Mouse (Mus musculus) liver, embryonic 13.5 days (tissue): ENCODE measurements around the gene Vmn2r8. TPM values are rescaled to one million over a fixed set of nuclear protein-coding genes. Genes with fewer than 3 reads are reported as not detected.
A peak's percentile ranks its signal among the peaks of the same experiment; 100 is the strongest.
"Not testable (repeated sequence)": the region's sequence is repeated elsewhere in the genome, so short reads cannot be mapped to it uniquely, and the experiment has no call there.

Experiments
- ATAC-seq: fragments of 200-750 bp; cut with Nextera tagmentation; 2 replicates; pipeline ENCODE4 v1.8.0; 2017; ENCODE audit warnings: low read depth, mild to moderate bottlenecking, moderate number of reproducible peaks, moderate library complexity
- DNase-seq: peaks from one replicate; pipeline ENCODE4 v3.0.0; 2022
- H3K27ac ChIP-seq: fragments of 300-500 bp; sonication (generic); 2 replicates; pipeline ENCODE4 v1.5.1; 2015; ENCODE audit warnings: moderate library complexity, mild to moderate bottlenecking, inconsistent platforms
- H3K27me3 ChIP-seq: fragments of 300-500 bp; sonication (generic); 2 replicates; pipeline ENCODE4 v1.6.1; 2015; ENCODE audit warnings: mild to moderate bottlenecking, inconsistent platforms
- H3K36me3 ChIP-seq: fragments of 300-500 bp; sonication (generic); 2 replicates; pipeline ENCODE4 v1.6.1; 2015; ENCODE audit warnings: mild to moderate bottlenecking, inconsistent platforms
- H3K4me1 ChIP-seq: fragments of 300-500 bp; sonication (generic); replicated peaks from 2 replicates; pipeline ENCODE4 v1.6.1; 2015; ENCODE audit warnings: inconsistent platforms
- H3K4me2 ChIP-seq: fragments of 300-500 bp; sonication (generic); 2 replicates; pipeline ENCODE4 v1.6.1; 2015; ENCODE audit warnings: inconsistent platforms, mild to moderate bottlenecking, moderate library complexity
- H3K4me3 ChIP-seq: fragments of 300-500 bp; sonication (generic); replicated peaks from 2 replicates; pipeline ENCODE4 v1.5.1; 2015; ENCODE audit warnings: mild to moderate bottlenecking, inconsistent platforms
- H3K9ac ChIP-seq: fragments of 300-500 bp; sonication (generic); 2 replicates; pipeline ENCODE4 v1.6.1; 2015; ENCODE audit warnings: mild to moderate bottlenecking, inconsistent platforms
- H3K9me3 ChIP-seq: fragments of 300-500 bp; sonication (generic); replicated peaks from 2 replicates; pipeline ENCODE4 v1.6.1; 2016; ENCODE audit warnings: inconsistent platforms
- WGBS: fragments of 180-500 bp; shearing (Covaris S2); methylation state at CpG from one replicate; pipeline ENCODE4 v1.1.7; 2015; ENCODE audit not compliant: insufficient replicate concordance; 5-methylcytosine and 5-hydroxymethylcytosine counted together
- polyA plus RNA-seq: library from polyadenylated mRNA; unstranded; fragments of >200 nt; fragmentation: Nextera tagmentation; extraction: Ambion mirVana; gene quantifications from 2 replicates; pipeline ENCODE4 v1.2.1, GENCODE M21; 2015

Gene Vmn2r8
- not detected in 2 replicates for polyA plus RNA-seq

DNA sequence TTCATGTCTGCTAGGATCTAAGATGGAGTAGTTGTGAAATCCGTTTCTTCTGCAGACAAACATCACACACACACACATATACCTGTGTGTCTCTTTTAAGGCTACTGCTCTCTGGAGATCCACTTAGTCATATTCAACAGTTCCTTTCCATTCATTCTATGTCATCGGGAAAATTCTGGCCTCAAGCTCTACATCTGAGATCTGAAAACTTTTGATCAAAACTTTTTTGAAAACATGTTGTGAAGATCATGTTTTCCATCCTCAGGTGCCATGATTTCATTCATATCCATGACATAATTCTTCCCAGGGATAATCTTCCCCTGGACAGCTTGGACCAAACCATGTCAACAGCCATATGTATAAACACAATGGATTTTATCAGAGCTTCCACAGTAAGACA lies at the start of gene Vmn2r8:
Vmn2r8 (minus strand) TSS at position 101 of the 400 bp plus-strand sequence.
- not testable (repeated sequence) for H3K27me3 ChIP-seq, H3K9ac ChIP-seq, H3K9me3 ChIP-seq, DNase-seq, H3K27ac ChIP-seq, H3K4me2 ChIP-seq, H3K4me3 ChIP-seq, ATAC-seq, H3K36me3 ChIP-seq, H3K4me1 ChIP-seq
- WGBS = 46% methylated on average over 2 of the region's 2 CpGs

DNA sequence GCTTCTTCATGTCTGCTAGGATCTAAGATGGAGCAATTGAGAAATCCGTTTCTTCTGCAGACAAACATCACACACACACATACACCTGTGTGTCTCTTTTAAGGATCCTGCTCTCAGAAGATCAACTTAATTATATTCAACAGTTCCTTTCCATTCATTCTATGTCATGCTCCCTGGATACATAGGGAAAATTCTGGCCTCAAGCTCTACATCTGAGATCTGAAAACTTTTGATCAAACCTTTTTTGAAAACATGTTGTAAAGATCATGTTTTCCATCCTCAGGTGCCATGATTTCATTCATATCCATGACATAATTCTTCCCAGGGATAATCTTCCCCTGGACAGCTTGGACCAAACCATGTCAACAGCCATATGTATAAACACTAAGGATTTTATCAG lies 43.9 kb upstream of the Vmn2r8 start, which contains the start of gene Vmn2r9:
Vmn2r9 (minus strand) TSS at position 101 of the 400 bp plus-strand sequence.
- H3K9me3 ChIP-seq, ATAC-seq, H3K9ac ChIP-seq, H3K4me1 ChIP-seq, H3K4me3 ChIP-seq, H3K27ac ChIP-seq, H3K4me2 ChIP-seq, H3K27me3 ChIP-seq, H3K36me3 ChIP-seq, DNase-seq: not testable (repeated sequence)
- WGBS = 50% methylated on average over 1 of the region's 1 CpGs

DNA sequence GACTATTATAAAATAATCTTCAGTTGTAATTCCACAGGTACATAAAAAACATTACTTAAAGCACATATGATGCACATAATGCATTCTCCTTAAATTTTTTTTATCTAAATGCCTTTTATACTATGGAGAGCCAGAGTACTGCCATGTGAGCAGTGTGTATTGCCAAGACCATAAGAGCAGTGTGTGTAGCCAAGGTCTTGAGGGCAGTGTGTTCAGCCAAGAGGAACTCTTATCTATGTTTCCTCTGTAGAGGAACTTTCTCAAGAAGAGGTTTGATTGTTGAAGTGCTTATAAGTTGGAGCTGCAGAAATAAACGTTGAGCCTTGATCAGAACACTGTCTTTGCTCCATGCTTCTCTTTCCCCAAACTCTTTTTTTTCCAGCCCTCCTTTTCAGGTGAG lies 40.8 kb upstream of the Vmn2r8 start:
- Histone ChIP-seq H3K27me3 (no peaks in the 10 kb centered on the region), H3K4me1 (no peaks in the 10 kb centered on the region), H3K36me3 (no peaks in the 10 kb centered on the region), H3K27ac (no peak overlapping the region), H3K9me3 (no peaks in the 10 kb centered on the region), H3K4me2 (no peak overlapping the region), H3K4me3 (no peak overlapping the region), H3K9ac (no peak overlapping the region)
- 17% methylated on average over 1 of the region's 1 CpGs for WGBS
- DNase-seq = no peak
- no peak for ATAC-seq

DNA sequence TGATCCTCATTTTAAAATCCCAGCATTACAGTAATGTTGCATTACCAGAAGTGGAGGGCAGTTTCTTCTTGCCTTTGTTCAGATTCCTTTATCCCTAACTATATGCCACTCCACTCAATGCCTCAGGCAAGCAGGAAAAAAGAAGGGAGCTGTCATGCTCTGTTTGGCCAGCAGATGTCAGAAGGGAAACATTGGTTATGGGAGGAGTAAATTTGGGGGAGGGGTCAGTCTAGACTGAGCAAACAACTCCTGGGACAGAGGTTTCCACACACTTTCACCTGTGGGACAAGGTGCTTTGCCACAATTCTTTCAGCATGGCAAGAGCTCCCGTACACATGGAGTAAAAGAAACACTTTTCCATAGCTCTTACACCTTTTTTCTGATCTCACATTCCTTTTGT lies 27.5 kb upstream of the Vmn2r8 start:
- no peak overlapping the region for H3K4me3 ChIP-seq
- 42% methylated on average over 1 of the region's 1 CpGs for WGBS
- H3K36me3 ChIP-seq = no peaks in the 10 kb centered on the region
- H3K27me3 ChIP-seq = no peaks in the 10 kb centered on the region
- H3K27ac ChIP-seq = no peak overlapping the region
- DNase-seq (no peak), ATAC-seq (no peak)
- no peak overlapping the region for H3K9ac ChIP-seq
- no peak overlapping the region for H3K4me2 ChIP-seq
- H3K9me3 ChIP-seq = no peaks in the 10 kb centered on the region
- no peaks in the 10 kb centered on the region for H3K4me1 ChIP-seq

DNA sequence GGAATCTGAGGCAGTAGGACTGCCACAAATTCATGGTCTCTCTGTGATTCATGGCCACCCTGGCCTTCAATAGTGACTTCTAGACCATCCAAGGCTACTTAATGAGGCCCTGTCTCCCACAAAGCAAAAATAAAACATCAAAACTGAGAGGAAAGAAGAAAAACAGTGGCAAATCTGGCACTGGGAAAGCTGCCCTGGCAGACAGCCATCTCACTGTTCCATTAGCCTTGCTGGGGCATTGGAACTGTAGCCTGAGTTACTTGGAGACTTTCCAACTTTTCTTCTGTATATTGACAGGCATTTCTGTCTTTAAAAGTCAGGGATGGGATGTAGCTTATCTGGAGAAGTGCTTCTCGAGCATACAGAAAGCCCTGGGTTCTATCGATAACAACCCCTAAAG lies 14.6 kb upstream of the Vmn2r8 start:
- no peaks in the 10 kb centered on the region for H3K27me3 ChIP-seq

DNA sequence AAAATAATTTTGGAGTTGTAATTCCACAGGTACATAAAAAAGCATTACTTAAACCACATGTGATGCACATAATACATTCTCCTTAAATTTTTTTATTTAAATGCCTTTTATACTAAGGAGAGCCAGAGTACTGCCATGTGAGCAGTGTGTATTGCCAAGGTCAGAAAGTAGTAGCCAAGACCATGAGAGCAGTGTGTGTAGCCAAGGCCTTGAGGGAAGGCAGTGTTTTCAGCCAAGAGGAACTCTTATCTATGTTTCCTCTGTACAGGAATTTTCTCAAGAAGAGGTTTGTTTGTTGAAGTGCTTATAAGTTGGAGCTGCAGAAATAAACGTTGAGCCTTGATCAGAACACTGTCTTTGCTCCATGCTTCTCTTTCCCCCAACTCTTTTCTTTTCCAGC lies 5.0 kb downstream of the Vmn2r8 start:
- H3K9ac ChIP-seq = no peak overlapping the region
- ATAC-seq (no peak), DNase-seq (no peak)
- H3K27ac ChIP-seq = no peak overlapping the region
- H3K27me3 ChIP-seq = no peaks in the 10 kb centered on the region
- H3K36me3 ChIP-seq = no peaks in the 10 kb centered on the region
- no peaks in the 10 kb centered on the region for H3K9me3 ChIP-seq
- 19% methylated on average over 1 of the region's 1 CpGs for WGBS
- H3K4me1 ChIP-seq = no peaks in the 10 kb centered on the region
- H3K4me3 ChIP-seq = no peak overlapping the region
- no peak overlapping the region for H3K4me2 ChIP-seq

More for the DNA sequence above, 14.6 kb upstream of the Vmn2r8 start:
- no peak overlapping the region for H3K27ac ChIP-seq
- no peaks in the 10 kb centered on the region for H3K4me1 ChIP-seq
- WGBS = 66% methylated on average over 2 of the region's 2 CpGs
- no peak overlapping the region for H3K4me2 ChIP-seq
- no peak overlapping the region for H3K9ac ChIP-seq
- no peak overlapping the region for H3K4me3 ChIP-seq
- H3K9me3 ChIP-seq = no peaks in the 10 kb centered on the region
- H3K36me3 ChIP-seq = no peaks in the 10 kb centered on the region
- DNase-seq (no peak), ATAC-seq (no peak)

DNA sequence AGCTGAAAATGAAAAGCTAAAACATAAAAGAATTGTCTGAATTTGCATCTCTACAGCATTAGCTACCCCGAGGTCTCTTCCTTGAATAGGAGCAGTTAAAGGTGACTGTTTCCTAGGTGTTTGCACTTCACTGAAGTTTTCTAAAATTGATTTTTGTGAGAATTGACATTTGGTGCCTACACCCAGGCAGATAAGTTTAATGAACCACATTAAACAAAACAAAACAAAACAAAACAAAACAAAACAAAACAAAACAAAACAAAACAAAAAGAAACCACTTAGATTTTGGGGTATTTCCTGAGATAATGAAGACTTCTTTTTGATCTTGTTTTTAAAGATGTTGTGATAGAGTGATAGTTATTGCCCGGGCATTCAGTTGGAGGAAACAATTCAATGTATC lies 13.4 kb downstream of the Vmn2r8 start, which contains the start of gene Tmed11:
Tmed11 (minus strand) TSS at position 101 of the 400 bp plus-strand sequence.
- not testable (repeated sequence) for H3K4me1 ChIP-seq, H3K27me3 ChIP-seq, DNase-seq, H3K4me2 ChIP-seq, H3K36me3 ChIP-seq, H3K4me3 ChIP-seq, H3K9ac ChIP-seq, H3K9me3 ChIP-seq, H3K27ac ChIP-seq, ATAC-seq
- WGBS = 48% methylated on average over 2 of the region's 2 CpGs

DNA sequence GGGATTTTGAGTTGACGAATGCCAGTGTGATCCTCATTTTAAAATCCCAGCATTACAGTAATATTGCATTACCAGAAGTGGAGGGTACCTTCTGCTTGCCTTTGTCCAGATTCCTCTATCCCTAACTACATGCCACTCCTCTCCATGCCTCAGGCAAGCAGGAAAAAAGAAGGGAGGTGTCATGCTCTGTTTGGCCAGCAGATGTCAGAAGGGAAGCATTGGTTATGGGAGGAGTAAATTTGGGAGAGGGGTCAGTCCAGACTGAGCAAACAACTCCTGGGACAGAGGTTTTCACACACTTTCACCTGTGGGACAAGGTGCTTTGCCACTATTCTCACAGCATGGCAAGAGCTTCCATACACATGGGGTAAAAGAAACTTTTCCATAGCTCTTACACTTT lies 18.3 kb downstream of the Vmn2r8 start:
- not testable (repeated sequence) for H3K27me3 ChIP-seq, H3K9ac ChIP-seq, H3K36me3 ChIP-seq, H3K4me3 ChIP-seq, H3K27ac ChIP-seq, H3K4me2 ChIP-seq, DNase-seq, H3K4me1 ChIP-seq, H3K9me3 ChIP-seq, ATAC-seq
- WGBS = 33% methylated on average over 1 of the region's 1 CpGs

DNA sequence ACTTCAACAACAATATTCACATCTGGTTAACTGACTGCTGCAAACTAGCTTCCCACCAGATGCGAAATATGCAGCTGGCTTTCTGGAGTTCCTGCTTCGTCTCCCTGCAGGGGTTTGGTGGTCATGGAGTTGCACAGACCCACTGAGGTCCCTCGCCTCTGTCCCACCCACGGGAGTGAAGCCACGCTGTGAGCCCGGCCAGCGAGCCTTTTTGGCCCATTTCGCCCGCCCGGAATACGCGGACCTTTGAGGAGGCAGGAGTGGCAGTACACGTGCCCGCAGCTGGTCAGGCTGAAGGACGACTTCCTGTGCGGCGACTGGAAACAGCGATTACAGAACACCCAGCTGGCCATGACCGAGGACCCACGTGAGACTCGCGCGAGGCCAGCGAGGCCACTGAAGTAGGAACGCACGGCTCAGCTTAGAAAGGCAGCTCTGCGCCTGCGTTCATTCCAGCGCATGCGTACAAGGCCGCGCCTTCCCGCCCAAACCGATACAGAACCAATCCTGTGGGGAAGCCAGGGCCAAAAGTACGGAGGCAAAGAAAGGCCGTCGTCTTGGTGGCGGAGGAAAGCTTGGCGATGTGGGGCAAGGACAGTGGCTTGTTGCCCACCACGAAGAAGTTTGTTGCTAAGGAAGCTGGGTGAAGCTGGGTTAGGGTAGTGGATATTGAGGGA lies 33.9 kb downstream of the Vmn2r8 start, which contains the start of gene Rnf212:
Rnf212 (minus strand) TSS at position 353 of the 677 bp plus-strand sequence.
- 62% methylated on average over 40 of the region's 40 CpGs for WGBS
- Histone ChIP-seq H3K4me2 (no peak within 1 kb of the TSS), H3K4me3 (no peak within 1 kb of the TSS), H3K9me3 (no peaks in the 10 kb centered on the region), H3K36me3 (no peaks in the 10 kb centered on the region), H3K27ac (no peak within 1 kb of the TSS), H3K27me3 (no peaks in the 10 kb centered on the region), H3K4me1 (no peaks in the 10 kb centered on the region), H3K9ac (no peak within 1 kb of the TSS)
- ATAC-seq = no peak
- DNase-seq = no peak

DNA sequence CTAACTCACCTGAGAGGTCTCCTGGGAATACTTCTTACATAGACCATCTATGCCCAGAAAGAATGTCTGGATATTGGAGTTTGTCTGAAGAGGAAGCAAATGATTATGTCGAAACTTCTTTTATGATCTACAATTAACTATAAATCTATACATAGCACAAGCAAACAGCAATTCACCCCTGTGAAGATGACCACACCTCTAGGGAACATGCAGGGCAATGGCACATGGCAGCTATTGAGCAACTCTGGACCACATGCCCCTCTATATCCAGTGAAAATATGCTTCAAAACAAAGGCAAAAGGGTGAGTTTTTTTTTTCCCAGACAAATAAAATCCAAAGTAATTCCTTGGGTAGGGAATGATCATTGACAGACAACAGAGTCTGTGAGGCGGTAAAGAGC lies 48.6 kb downstream of the Vmn2r8 start:
- no peaks in the 10 kb centered on the region for H3K4me1 ChIP-seq
- DNase-seq (no peak), ATAC-seq (no peak)
- H3K27ac ChIP-seq = no peak overlapping the region
- H3K4me3 ChIP-seq = no peak overlapping the region
- 54% methylated on average over 2 of the region's 2 CpGs for WGBS
- H3K36me3 ChIP-seq = no peaks in the 10 kb centered on the region
- no peaks in the 10 kb centered on the region for H3K9me3 ChIP-seq
- no peak overlapping the region for H3K9ac ChIP-seq
- no peak overlapping the region for H3K4me2 ChIP-seq
- peaks cover 5% of the 10 kb centered on the region; the same call in 1 of the 2 replicates for H3K27me3 ChIP-seq

DNA sequence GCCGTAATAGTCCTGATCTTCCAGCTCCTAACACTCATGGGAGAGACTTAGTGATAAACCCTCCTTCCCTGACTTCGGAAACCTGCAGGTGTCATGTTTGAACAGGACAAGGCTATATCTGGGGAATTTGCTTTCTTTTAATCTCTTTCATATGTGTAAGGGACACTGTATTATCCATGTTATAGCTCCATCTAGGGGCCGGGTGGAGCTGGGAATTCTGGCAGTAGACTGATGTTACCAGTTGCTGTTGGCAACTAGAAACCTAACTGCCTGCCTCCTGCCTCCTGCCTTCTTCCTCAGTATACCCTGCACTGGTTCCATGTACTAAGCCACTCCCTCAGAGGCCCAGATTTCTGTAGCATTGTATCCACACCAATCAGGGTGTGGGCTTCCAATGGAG lies 50.3 kb downstream of the Vmn2r8 start:
- H3K9me3 ChIP-seq = no peaks in the 10 kb centered on the region
- H3K27ac ChIP-seq = no peak overlapping the region
- no peak overlapping the region for H3K4me3 ChIP-seq
- no peak overlapping the region for H3K9ac ChIP-seq
- DNase-seq (peak; percentile 13), ATAC-seq (0 out of 2 replicates have a peak, but pooled peaks have one; percentile 12)
- no peak overlapping the region for H3K4me2 ChIP-seq
- WGBS = 46% methylated on average over 3 of the region's 3 CpGs
- peaks cover 5% of the 10 kb centered on the region; the same call in 1 of the 2 replicates for H3K27me3 ChIP-seq
- H3K36me3 ChIP-seq = no peaks in the 10 kb centered on the region
- H3K4me1 ChIP-seq = no peaks in the 10 kb centered on the region

DNA sequence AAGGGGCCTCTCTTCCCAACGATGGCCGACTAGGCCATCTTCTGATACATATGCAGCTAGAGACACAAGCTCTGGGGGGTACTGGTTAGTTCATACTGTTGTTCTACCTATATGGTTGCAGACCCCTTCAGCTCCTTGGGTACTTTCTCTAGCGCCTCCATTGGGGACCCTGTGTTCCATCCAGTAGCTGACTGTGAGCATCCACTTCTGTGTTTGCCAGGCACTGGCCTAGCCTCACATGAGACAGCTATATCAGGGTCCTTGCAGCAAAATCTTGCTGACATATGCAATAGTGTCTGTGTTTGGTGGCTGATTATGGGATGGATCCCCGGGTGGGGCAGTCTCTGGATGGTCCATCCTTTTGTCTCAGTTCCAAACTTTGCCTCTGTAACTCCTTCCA lies 57.4 kb downstream of the Vmn2r8 start:
- not testable (repeated sequence) for H3K27me3 ChIP-seq, H3K9me3 ChIP-seq, H3K9ac ChIP-seq, H3K36me3 ChIP-seq, H3K4me3 ChIP-seq
- Histone ChIP-seq H3K4me2 (peak overlapping the region; percentile 52), H3K4me1 (peaks cover 28% of the 10 kb centered on the region), H3K27ac (peak overlapping the region; percentile 86)
- WGBS = 63% methylated on average over 4 of the region's 4 CpGs
- peak; percentile 36 for DNase-seq
- peak; percentile 32; the same call in 1 of the 2 replicates for ATAC-seq
